Mouse (Mus musculus): ENCODE measurements around the gene Basp1. TPM values are rescaled to one million over a fixed set of nuclear protein-coding genes. Genes with fewer than 3 reads are reported as not detected.
A peak's percentile ranks its signal among the peaks of the same experiment; 100 is the strongest.

Basp1 gene
- polyA plus RNA-seq, 1 experiment = 795 TPM

DNA sequence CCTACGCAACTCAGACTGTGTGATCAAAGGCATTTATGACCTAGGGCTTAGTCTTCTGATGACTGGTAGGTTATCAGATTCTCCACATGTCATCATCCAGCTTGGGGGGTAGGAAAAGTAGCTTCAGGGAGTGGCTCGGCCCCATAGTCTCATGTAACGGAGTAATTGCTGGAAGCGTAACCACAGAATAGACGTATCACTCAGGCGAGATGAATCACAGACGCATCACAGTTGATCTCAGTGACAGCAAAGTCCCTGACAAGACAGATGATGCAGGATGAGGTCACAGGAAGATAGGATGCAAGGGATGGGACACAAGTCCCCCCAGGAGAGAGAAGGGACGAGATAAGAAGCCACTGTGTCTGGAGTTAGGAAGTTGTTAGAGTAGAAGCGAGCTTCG lies 30.6 kb upstream of the Basp1 start:
- DNase-seq (ENCODE audit: low read depth) = no peak
- TF ChIP-seq CTCF (IDR thresholded peaks at IDR 0.05; ENCODE audit: borderline replicate concordance, extremely low read depth, insufficient read depth, insufficient read length) (no peak), POLR2A (IDR thresholded peaks at IDR 0.05; ENCODE audit: borderline replicate concordance, extremely low read depth, insufficient read depth, insufficient read length, poor library complexity, severe bottlenecking) (no peak)

DNA sequence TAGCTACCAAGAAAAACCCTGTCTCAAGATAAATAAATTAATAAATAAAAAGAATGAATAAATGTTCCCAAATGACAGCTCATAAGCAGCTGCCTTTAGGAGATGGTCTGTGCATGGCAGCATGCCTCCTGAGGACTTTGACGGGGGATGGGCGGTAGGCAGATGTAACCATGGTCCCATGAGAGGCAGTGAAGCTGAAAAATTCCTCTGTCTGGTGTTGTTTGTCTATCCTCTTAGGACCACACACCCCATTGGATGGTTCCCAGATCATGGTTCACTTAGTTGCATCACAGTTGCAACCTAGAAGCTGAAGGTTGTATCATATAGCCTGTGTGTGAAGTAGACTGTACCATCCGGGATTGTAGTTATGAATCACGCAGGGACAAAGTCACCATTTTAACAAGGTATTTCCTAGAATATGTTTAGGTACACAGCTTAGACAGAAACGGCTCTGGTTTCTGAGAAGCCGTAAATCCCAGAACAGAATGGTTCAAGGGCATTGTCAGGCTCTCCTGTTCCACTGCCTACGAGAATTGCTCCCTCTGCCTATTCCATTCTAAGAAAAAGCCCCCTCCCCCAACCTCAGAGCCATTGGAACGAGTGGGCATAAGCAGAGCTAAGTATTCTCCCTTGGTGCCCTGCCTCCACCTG lies 29.7 kb upstream of the Basp1 start:
- DNase-seq (ENCODE audit: low read depth) = no peak
- no peak for TF ChIP-seq POLR2A (IDR thresholded peaks at IDR 0.05; ENCODE audit: borderline replicate concordance, extremely low read depth, insufficient read depth, insufficient read length, poor library complexity, severe bottlenecking)
- TF ChIP-seq CTCF (IDR thresholded peaks at IDR 0.05; ENCODE audit: borderline replicate concordance, extremely low read depth, insufficient read depth, insufficient read length) = no peak

DNA sequence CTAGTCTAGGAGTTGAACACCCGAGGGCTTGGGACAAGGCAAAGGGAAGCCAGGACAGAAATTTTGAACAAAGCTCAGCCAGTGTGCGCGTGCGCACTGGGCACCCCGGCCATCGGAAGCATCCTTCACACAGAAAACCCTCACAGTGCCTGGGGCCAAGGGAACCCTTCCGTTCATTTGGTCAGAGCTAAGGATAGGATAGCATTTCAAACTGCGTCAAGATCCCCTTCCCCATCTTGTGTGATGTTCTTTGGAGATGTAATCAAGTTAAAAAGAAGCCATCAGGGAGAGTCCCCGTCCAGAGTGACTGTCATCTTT lies 28.3 kb upstream of the Basp1 start:
- no peak for DNase-seq (ENCODE audit: low read depth)
- TF ChIP-seq POLR2A (IDR thresholded peaks at IDR 0.05; ENCODE audit: borderline replicate concordance, extremely low read depth, insufficient read depth, insufficient read length, poor library complexity, severe bottlenecking) (no peak), CTCF (IDR thresholded peaks at IDR 0.05; ENCODE audit: borderline replicate concordance, extremely low read depth, insufficient read depth, insufficient read length) (no peak)

DNA sequence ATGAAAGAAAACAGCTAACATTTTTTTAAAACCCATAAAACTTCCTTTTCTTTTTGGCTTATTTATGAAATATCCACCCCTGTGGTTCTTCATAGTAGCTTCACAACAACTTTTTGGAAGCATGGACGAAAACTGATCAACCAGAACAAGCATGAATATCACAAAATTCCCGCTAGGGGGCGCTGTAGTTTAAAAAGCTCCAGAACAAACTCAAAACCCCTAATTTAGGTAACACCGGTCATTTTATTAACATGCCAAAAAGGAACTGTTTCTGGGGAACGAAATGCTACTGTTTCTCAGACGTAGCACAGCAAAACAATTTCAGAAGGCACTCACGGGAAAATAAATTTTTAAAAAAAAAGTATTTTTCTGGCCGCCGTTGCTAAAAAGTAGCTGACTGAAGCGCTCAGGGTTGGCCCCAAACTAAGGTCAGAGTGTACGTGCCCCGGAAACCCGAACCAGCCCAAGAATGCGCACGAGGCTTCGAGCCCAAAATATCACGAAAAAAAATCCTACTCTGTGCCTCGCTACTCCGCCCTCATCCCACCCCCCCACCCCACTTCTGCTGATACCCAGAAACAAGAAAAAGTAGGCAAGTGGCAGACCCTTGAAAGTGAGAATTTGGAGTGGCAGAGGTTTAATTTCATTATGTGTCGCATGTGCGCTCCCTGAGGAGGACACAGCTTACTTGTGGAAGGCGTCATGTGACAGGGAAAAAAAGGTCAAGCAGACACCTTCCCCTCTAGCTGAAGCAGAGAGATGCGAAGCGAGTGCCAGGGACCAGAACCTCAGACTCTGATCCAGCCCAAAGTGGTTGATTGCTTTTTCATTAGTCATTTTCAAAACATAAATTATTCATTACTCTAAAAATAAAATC lies 27.7 kb upstream of the Basp1 start:
- DNase-seq (ENCODE audit: low read depth) = peak; percentile 82
- TF ChIP-seq CTCF (IDR thresholded peaks at IDR 0.05; ENCODE audit: borderline replicate concordance, extremely low read depth, insufficient read depth, insufficient read length) (peak; percentile 49; the same call in 1 of the 2 replicates), POLR2A (IDR thresholded peaks at IDR 0.05; ENCODE audit: borderline replicate concordance, extremely low read depth, insufficient read depth, insufficient read length, poor library complexity, severe bottlenecking) (no peak)

DNA sequence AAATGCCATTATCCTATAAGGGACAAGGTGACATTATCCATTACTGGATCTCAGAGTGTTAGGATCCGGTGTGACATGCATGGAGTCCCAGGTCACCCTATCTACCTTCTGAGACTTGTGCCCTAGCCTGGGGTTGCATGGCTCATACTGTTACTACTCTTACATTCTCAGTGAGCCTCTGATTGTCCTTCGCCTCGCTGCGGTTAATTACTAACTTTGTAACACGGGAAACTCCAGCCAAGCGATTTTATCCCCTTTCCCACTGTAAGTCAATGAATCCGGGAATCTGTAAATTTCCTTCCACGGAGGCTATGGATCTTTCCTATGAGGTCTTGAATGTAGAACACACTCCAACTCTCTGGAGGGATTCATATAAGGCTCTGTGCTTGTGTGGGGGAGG lies 26.8 kb upstream of the Basp1 start:
- no peak for TF ChIP-seq POLR2A (IDR thresholded peaks at IDR 0.05; ENCODE audit: borderline replicate concordance, extremely low read depth, insufficient read depth, insufficient read length, poor library complexity, severe bottlenecking)
- no peak for TF ChIP-seq CTCF (IDR thresholded peaks at IDR 0.05; ENCODE audit: borderline replicate concordance, extremely low read depth, insufficient read depth, insufficient read length)
- no peak for DNase-seq (ENCODE audit: low read depth)

DNA sequence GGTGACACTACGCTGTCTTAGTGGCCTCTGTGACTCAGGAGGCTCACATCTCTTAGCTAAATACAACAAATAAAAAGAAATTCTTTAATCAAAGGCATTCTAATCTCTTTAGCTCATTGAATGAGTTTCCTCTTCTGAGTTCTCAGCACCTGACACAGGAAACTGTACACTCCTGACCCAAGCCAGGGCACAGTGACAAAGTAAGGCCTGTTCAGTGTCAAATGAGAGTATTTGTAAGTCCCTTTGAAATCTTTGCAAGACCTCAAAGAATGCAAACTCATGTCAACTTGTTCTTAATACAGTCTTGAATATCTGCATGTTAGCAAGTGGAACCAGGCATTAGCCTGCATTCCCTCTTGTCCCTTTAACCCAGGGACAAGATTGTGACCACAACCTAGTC lies 18.8 kb upstream of the Basp1 start:
- no peak for TF ChIP-seq CTCF (IDR thresholded peaks at IDR 0.05; ENCODE audit: borderline replicate concordance, extremely low read depth, insufficient read depth, insufficient read length)
- TF ChIP-seq POLR2A (IDR thresholded peaks at IDR 0.05; ENCODE audit: borderline replicate concordance, extremely low read depth, insufficient read depth, insufficient read length, poor library complexity, severe bottlenecking) = no peak
- DNase-seq (ENCODE audit: low read depth) = no peak

DNA sequence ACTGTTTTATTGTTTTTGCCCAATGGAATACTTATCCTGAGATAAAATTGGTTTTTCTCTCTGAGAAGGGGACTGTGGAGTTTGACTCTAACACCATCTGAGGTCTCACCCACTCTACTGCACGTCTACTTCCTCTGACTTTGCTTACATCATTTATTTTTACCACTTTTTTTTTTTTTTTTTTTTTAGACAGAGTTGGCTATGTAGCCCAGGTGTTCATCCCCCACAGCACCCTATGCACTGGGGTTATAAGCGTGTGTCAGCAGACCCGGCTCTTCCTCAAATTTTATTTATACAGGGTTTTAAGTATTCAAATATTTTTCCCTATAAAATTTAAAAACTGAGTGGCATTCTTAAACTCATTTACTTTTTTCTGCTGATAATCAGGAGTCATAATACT lies 16.6 kb upstream of the Basp1 start:
- no peak for TF ChIP-seq POLR2A (IDR thresholded peaks at IDR 0.05; ENCODE audit: borderline replicate concordance, extremely low read depth, insufficient read depth, insufficient read length, poor library complexity, severe bottlenecking)
- TF ChIP-seq CTCF (IDR thresholded peaks at IDR 0.05; ENCODE audit: borderline replicate concordance, extremely low read depth, insufficient read depth, insufficient read length) = no peak

DNA sequence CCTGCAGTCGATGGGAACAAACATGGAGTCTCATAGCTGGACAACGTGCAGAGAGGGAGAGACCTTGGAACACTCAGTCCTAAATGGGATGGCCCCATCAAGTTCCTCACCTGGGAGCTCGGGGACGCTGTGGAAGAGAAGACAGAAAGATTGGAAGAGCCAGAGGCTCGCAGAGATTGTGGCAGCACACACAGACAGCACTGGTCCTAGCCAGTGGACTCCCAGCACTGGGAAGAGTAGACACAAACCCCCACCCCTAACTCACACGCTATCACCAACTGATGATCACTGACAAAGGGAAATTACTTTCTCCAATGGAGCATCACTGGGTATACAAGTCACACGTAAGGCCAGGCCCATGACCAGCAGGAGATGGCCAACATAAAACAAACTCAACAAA lies 15.4 kb upstream of the Basp1 start:
- TF ChIP-seq CTCF (IDR thresholded peaks at IDR 0.05; ENCODE audit: borderline replicate concordance, extremely low read depth, insufficient read depth, insufficient read length) (no peak), POLR2A (IDR thresholded peaks at IDR 0.05; ENCODE audit: borderline replicate concordance, extremely low read depth, insufficient read depth, insufficient read length, poor library complexity, severe bottlenecking) (no peak)
- DNase-seq (ENCODE audit: low read depth) = no peak

More for the DNA sequence above, 16.6 kb upstream of the Basp1 start:
- DNase-seq (ENCODE audit: low read depth) = no peak

DNA sequence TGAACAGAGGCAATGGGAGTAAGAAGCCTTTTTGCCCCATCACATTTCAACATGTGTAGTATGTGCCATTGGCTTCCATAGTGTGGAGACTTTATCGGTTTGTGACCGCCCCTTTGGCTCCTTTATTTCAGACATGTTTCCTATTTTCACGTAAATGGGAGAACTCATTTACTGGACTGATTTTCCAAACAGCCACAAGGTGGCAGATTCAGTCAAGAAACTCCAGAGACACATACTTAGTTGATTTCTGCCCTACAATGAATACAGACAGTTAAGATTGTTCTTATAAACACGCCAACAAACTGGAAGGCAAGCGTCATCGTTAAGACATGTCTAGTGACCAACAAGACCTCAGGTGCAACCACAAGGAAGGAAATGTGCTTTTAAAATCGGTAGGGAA lies 15.0 kb upstream of the Basp1 start:
- TF ChIP-seq CTCF (IDR thresholded peaks at IDR 0.05; ENCODE audit: borderline replicate concordance, extremely low read depth, insufficient read depth, insufficient read length) (peak; percentile 37; the same call in 1 of the 2 replicates), POLR2A (IDR thresholded peaks at IDR 0.05; ENCODE audit: borderline replicate concordance, extremely low read depth, insufficient read depth, insufficient read length, poor library complexity, severe bottlenecking) (no peak)
- peak; percentile 76 for DNase-seq (ENCODE audit: low read depth)

DNA sequence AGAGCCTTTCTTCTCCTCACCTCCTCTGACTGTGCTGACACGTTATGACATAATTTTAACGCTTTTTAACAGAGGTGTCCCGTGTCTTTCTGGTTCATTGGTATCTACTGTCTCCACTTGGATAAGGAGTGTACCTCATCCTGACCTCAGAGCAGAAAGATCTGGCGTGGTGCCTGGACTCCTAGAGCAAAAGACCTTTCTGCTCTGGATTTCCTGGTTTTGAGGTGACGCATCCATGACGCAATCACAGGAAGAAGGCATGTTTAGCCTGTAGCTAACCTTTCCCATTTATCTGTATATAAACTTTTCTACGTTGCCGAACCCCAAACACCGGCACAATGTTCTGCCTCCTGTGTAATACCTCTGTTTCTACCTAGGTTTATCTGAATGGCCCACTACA lies 6.7 kb upstream of the Basp1 start:
- DNase-seq (ENCODE audit: low read depth) = no peak
- TF ChIP-seq POLR2A (IDR thresholded peaks at IDR 0.05; ENCODE audit: borderline replicate concordance, extremely low read depth, insufficient read depth, insufficient read length, poor library complexity, severe bottlenecking) (no peak), CTCF (IDR thresholded peaks at IDR 0.05; ENCODE audit: borderline replicate concordance, extremely low read depth, insufficient read depth, insufficient read length) (no peak)

DNA sequence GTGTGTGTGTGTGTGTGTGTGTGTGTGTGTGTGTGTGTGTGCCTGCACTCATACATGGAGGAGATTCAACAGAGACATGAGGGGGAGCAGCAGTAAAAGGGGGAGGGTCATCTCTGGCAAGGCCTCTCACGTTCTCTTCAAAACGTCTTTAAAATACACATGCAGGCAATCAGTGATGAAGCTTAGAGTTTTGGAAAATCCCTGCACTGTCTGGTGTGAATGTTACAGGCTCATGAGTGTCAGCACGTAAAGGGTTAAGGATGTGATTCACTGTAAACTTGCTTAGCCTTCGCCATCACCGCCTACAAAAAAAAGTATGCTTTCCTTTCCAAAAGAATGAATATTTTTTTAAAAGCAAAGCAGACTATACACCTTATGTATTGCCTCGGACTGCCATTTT lies 2.8 kb upstream of the Basp1 start:
- no peak for TF ChIP-seq POLR2A (IDR thresholded peaks at IDR 0.05; ENCODE audit: borderline replicate concordance, extremely low read depth, insufficient read depth, insufficient read length, poor library complexity, severe bottlenecking)
- TF ChIP-seq CTCF (IDR thresholded peaks at IDR 0.05; ENCODE audit: borderline replicate concordance, extremely low read depth, insufficient read depth, insufficient read length) = no peak
- no peak for DNase-seq (ENCODE audit: low read depth)

DNA sequence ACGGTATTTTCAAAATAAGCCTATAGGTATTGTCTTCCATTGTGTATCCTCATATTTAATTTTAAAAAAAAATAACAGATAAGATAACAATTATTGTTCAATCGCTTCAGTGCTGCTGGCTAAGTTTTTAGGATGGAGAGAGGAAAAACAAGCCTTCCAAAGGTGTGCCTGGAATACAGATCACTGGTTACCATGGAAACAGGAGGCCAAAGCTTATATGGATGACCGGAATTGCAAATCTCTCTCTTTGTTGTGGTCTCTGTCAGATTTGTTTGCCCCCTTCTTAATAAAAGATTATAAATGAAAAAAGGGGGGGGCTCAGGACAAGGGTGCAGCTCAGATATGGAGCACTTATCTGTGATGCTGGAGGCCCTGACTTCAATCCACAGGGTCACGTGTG lies 2.4 kb upstream of the Basp1 start:
- TF ChIP-seq CTCF (IDR thresholded peaks at IDR 0.05; ENCODE audit: borderline replicate concordance, extremely low read depth, insufficient read depth, insufficient read length) (no peak), POLR2A (IDR thresholded peaks at IDR 0.05; ENCODE audit: borderline replicate concordance, extremely low read depth, insufficient read depth, insufficient read length, poor library complexity, severe bottlenecking) (no peak)
- DNase-seq (ENCODE audit: low read depth) = peak; percentile 91

Measured in brain, embryonic 14.5 days (tissue).